ENCODE assay signal across 13 mouse cellular contexts in genomic region chr15:86183484-86183883, GRCm38 (mm10). TPM values are rescaled to one million over a fixed set of nuclear protein-coding genes. Genes with fewer than 3 reads are reported as not detected.
DNase-seq lines count a peak whose midpoint lies in the region; ATAC-seq and TF ChIP-seq lines count a peak whose summit lies in the region.
"Had no signal": no experiment of that assay in that cellular context is flagged by ENCODE, and none has a peak within 500 bp of the region (broad histone marks: within the 10 kb centered on the region; RNA-seq: fewer than 3 reads in every experiment).

No protein-coding gene starts in this region.

- H3K4me3 ChIP-seq in gastrocnemius, adult 2 months = peak overlapping the region; percentile 96
- H3K4me3 ChIP-seq in megakaryocyte, embryonic 14.5 days (replicated peaks) = peak overlapping the region; percentile 97
- H3K4me3 ChIP-seq in brown adipose tissue, adult 24 weeks (ENCODE audit: insufficient read depth, low read depth, low read length) = peak overlapping the region; percentile 25

- no peak for DNase-seq in gastrocnemius, adult 2 months
- DNase-seq in gastrocnemius, adult 18-20 months (ENCODE audit: low spot score) = no peak
- DNase-seq in splenic B cell, adult 2 months (ENCODE audit: low read depth, low spot score) = peak; percentile 48
- DNase-seq in kidney, postnatal 4 days = no peak
- no peak for DNase-seq in layer of hippocampus, postnatal 25 days (ENCODE audit: extremely low spot score in 1 of 2, low spot score in 1 of 2)
- DNase-seq: forebrain, postnatal 0 days; kidney, adult 9 months; left cerebral cortex, postnatal 4 days had no signal

- H3K9me3 ChIP-seq in megakaryocyte, embryonic 14.5 days = no peaks in the 10 kb centered on the region
- H3K9me3 ChIP-seq: liver, embryonic 15.5 days; midbrain, embryonic 12.5 days had no signal

- peaks cover 85% of the 10 kb centered on the region for H3K4me1 ChIP-seq in megakaryocyte, embryonic 14.5 days
- H3K4me1 ChIP-seq in brown adipose tissue, adult 24 weeks (ENCODE audit: control insufficient read depth, insufficient read depth, insufficient read length, low read length) = peaks cover 23% of the 10 kb centered on the region

- H3K27ac ChIP-seq in gastrocnemius, adult 2 months = peak overlapping the region; percentile 48; the same call in 1 of the 2 replicates
- 0 out of 2 replicates have a peak overlapping the region, but pooled peaks have one; percentile 27 for H3K27ac ChIP-seq in brown adipose tissue, adult 24 weeks (replicated peaks; ENCODE audit: low read depth, low read length)
- H3K27ac ChIP-seq: midbrain, embryonic 12.5 days had no signal

- peaks cover 68% of the 10 kb centered on the region for H3K36me3 ChIP-seq in megakaryocyte, embryonic 14.5 days (replicated peaks; ENCODE audit: low read length)
- 0 out of 2 replicates have a peak, but pooled peaks cover 2% of the 10 kb centered on the region for H3K36me3 ChIP-seq in splenic B cell, adult 2 months (ENCODE audit: control insufficient read depth, insufficient read depth, low read length, poor library complexity, severe bottlenecking)
- H3K36me3 ChIP-seq: liver, embryonic 15.5 days; midbrain, embryonic 12.5 days had no signal

- no peak for ATAC-seq in megakaryocyte, adult 5-6 weeks (ENCODE audit: poor library complexity, severe bottlenecking)
- ATAC-seq: forebrain, postnatal 0 days had no signal

- TF ChIP-seq CTCF in gastrocnemius, adult 2 months (IDR thresholded peaks at IDR 0.05) = no peak

- intact Hi-C loops in gastrocnemius, adult 2 months (cut with DNase I) = no loop called here

- H3K27me3 ChIP-seq in megakaryocyte, embryonic 14.5 days (replicated peaks) = no peaks in the 10 kb centered on the region
- no peaks in the 10 kb centered on the region for H3K27me3 ChIP-seq in splenic B cell, adult 2 months (ENCODE audit: control insufficient read depth, insufficient read depth, low read length, poor library complexity, severe bottlenecking)

RNA-seq across cellular contexts. Expression of gene Cerk, which starts 2.5 kb away (rescaled TPM):
- total RNA-seq in gastrocnemius, adult 2 months (2021) = 1 to 10 TPM; 4.2 to 8.1 TPM
- total RNA-seq in gastrocnemius, adult 18-20 months (2021) = 1 to 10 TPM; 4.3 to 5.1 TPM
- polyA plus RNA-seq in megakaryocyte, embryonic 14.5 days (2012; ENCODE audit: insufficient read depth, low replicate concordance) = 52.5 and 70.1 TPM in 2 replicates
- 22.7 and 24.4 TPM in 2 replicates for total RNA-seq in megakaryocyte, adult 5-6 weeks (2015)
- 35.4 and 41.2 TPM in 2 replicates for total RNA-seq in megakaryocyte, adult 5-6 weeks (2017)
- polyA plus RNA-seq in brown adipose tissue, adult 24 weeks (2012; ENCODE audit: insufficient read depth, insufficient read length, missing spikeins) = 4.5 and 5.0 TPM in 2 replicates
- 10 to 100 TPM; 46.3 to 47.4 TPM for total RNA-seq in layer of hippocampus, postnatal 25 days (2021)

RNA-seq across cellular contexts. Expression of gene Tbc1d22a, which starts 30.8 kb away (rescaled TPM):
- 10 to 100 TPM; 12.4 to 16.3 TPM for total RNA-seq in gastrocnemius, adult 2 months (2021)
- total RNA-seq in gastrocnemius, adult 18-20 months (2021) = 10 to 100 TPM; 15.6 to 17.1 TPM
- polyA plus RNA-seq in megakaryocyte, embryonic 14.5 days (2012; ENCODE audit: insufficient read depth, low replicate concordance) = 14.3 and 16.7 TPM in 2 replicates
- total RNA-seq in megakaryocyte, adult 5-6 weeks (2015) = 12.9 and 13.3 TPM in 2 replicates
- total RNA-seq in megakaryocyte, adult 5-6 weeks (2017) = 19.0 and 24.1 TPM in 2 replicates
- 12.5 and 15.2 TPM in 2 replicates for polyA plus RNA-seq in brown adipose tissue, adult 24 weeks (2012; ENCODE audit: insufficient read depth, insufficient read length, missing spikeins)
- total RNA-seq in layer of hippocampus, postnatal 25 days (2021) = 10 to 100 TPM; 33.5 to 34.5 TPM

Comparison
In these comparisons a context has a peak if more than half of its experiments do, and no peak if none do; other contexts are left out.
1. H3K4me3 ChIP-seq: peak in every context shown above with its lines; median percentile 97 in megakaryocyte, embryonic 14.5 days; 96 in gastrocnemius, adult 2 months; 25 in brown adipose tissue, adult 24 weeks.